Mouse (Mus musculus) testis, adult 2 months (tissue): ENCODE results near the gene Ralgps1. TPM values are rescaled to one million over a fixed set of nuclear protein-coding genes. Genes with fewer than 3 reads are reported as not detected.

Source experiments
- H3K27ac ChIP-seq: fragments of 200-500 bp; 2 replicates; pipeline ENCODE4 v1.5.1; 2012; ENCODE audit warnings: low read depth, low read length; ENCODE audit not compliant: control insufficient read depth, insufficient read depth
- H3K27me3 ChIP-seq: fragments of 200-500 bp; 2 replicates; pipeline ENCODE4 v1.6.1; 2012; ENCODE audit warnings: mild to moderate bottlenecking, low read length, moderate library complexity; ENCODE audit not compliant: control insufficient read depth, insufficient read depth
- H3K36me3 ChIP-seq: fragments of 200-500 bp; 2 replicates; pipeline ENCODE4 v1.6.1; 2012; ENCODE audit warnings: mild to moderate bottlenecking, low read length; ENCODE audit not compliant: control insufficient read depth, insufficient read depth
- H3K4me1 ChIP-seq: fragments of 200-500 bp; 2 replicates; pipeline ENCODE4 v1.6.1; 2012; ENCODE audit warnings: low read length; ENCODE audit not compliant: control insufficient read depth, insufficient read depth
- H3K4me3 ChIP-seq: fragments of 200-500 bp; 2 replicates; pipeline ENCODE4 v1.5.1; 2012; ENCODE audit warnings: low read depth, mild to moderate bottlenecking, low read length, moderate library complexity, mixed read lengths; ENCODE audit not compliant: control insufficient read depth
- CTCF ChIP-seq: fragments of 200-500 bp; IDR thresholded peaks from 2 replicates; pipeline ENCODE4 v1.5.1; 2012; ENCODE audit warnings: low read depth, mild to moderate bottlenecking, inconsistent platforms, low read length, moderate library complexity; ENCODE audit not compliant: control insufficient read depth, insufficient read depth, insufficient replicate concordance
- POLR2A ChIP-seq: fragments of 200-500 bp; IDR thresholded peaks from 2 replicates; pipeline ENCODE4 v1.6.1; 2012; ENCODE audit warnings: low read depth, mild to moderate bottlenecking, inconsistent platforms, low read length, moderate library complexity; ENCODE audit not compliant: control insufficient read depth
- polyA plus RNA-seq: library from polyadenylated mRNA; depleted of rRNA; stranded (reverse); fragments of >200 nt; gene quantifications from 2 replicates; pipeline ENCODE4 v1.2.3, GENCODE M21; 2012

Gene Ralgps1
- polyA plus RNA-seq, 1 experiment = 33.0 TPM

DNA sequence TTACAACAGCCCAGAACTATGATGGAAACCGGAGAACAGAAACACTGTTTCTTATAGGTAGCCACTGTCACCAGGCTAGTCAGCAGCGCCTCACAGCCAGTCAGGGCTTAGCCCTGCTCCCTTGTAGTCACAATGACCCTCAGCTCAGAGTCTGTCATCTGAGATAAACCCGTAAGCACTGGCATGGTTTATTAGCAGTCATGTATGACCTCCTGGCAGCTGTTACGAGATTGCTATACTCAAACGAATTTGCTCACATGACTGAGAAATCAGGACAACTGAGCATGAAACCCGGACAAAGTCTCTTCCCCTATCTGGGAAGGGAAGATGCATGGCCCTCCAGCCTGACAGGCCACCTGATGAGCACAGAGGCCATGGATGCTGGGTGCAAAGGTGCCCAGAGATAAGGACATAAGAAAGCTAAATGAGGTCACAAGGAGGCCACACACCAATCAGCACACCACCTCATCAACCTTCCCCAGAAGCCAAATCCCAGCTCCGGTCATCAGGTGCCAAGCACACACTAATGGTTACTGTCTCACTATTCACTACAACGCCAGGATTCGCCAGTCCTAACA, 10.1 kb downstream of the Ralgps1 start:
- no peak for TF ChIP-seq CTCF
- no peak for TF ChIP-seq POLR2A
- Histone ChIP-seq H3K36me3 (no peaks in the 10 kb centered on the region), H3K27me3 (no peaks in the 10 kb centered on the region), H3K4me3 (no peak overlapping the region), H3K4me1 (no peaks in the 10 kb centered on the region), H3K27ac (no peak overlapping the region)

DNA sequence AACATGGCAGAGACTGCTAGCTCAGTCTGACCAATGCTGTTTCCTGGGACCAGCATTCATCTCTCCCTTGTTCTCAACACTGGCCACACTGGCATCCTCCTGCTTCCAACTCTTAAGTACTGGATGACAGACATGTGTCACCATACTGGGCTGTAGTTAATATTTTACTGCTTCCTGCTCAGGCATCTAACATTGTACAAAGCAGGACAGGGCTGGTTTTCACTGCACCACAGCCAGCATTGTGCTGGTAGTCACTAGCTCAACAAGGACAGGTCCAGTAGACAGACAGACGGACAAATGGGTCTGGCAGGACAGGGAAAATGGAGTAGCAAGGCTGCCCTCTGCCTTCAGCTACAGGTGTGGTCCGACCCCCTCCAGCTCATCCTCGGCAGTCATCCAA, 10.7 kb downstream of the Ralgps1 start:
- Histone ChIP-seq H3K36me3 (no peaks in the 10 kb centered on the region), H3K27ac (no peak overlapping the region), H3K4me1 (no peaks in the 10 kb centered on the region), H3K4me3 (no peak overlapping the region), H3K27me3 (no peaks in the 10 kb centered on the region)
- TF ChIP-seq POLR2A = no peak
- no peak for TF ChIP-seq CTCF

DNA sequence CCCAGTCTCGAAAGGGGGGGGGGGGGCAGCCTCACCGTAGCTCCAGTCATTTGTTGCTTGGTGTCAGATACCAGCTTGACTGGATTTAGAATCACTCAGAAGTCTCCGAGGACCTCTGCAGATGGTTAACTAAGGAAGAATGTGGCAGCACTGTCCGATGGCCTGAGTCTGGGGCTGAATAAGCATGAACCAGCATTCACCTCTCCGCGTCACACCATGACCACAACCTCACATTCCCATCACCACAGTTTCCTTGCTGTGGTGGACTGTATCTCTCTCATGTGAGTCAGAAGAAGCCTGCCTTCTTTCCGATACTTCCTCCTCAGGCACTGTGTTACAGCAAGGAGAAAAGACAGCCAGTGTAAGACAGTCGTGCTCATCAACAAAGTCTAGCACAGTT, 12.1 kb downstream of the Ralgps1 start:
- Histone ChIP-seq H3K27me3 (no peaks in the 10 kb centered on the region), H3K4me1 (no peaks in the 10 kb centered on the region), H3K36me3 (no peaks in the 10 kb centered on the region), H3K4me3 (no peak overlapping the region), H3K27ac (no peak overlapping the region)
- TF ChIP-seq CTCF = no peak
- TF ChIP-seq POLR2A = no peak

DNA sequence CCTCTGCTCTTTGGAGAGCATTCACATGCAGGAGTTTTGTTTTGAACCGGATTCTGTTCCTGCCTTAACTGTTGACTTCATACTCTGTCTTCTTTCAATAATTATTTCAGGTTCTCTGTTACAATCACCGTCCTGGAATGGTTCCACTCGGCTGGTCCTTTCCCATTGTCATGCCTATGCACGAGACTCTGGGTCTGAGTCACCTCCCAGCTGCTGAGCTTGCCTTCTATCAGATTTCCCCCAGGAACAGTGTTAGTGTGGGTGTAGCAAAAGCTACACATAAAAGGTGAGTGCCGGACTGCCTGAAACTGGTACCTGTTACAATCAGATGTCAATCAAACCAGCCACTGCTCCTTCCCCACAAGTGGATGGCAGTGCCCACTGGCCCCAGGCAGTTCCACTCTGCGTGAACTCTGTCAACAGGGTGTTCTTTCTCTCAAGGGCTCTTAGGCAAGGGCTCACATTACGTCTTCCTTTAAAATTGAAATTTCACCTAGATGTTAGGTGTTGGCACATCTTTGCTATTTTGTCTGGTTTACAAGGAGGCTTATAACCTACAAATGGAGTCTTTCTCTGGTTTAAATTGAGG, 13.9 kb downstream of the Ralgps1 start:
- H3K27me3 ChIP-seq = no peaks in the 10 kb centered on the region
- no peaks in the 10 kb centered on the region for H3K36me3 ChIP-seq
- TF ChIP-seq POLR2A = no peak
- no peak for TF ChIP-seq CTCF
- H3K27ac ChIP-seq = no peak overlapping the region
- H3K4me1 ChIP-seq = no peaks in the 10 kb centered on the region
- H3K4me3 ChIP-seq = no peak overlapping the region

DNA sequence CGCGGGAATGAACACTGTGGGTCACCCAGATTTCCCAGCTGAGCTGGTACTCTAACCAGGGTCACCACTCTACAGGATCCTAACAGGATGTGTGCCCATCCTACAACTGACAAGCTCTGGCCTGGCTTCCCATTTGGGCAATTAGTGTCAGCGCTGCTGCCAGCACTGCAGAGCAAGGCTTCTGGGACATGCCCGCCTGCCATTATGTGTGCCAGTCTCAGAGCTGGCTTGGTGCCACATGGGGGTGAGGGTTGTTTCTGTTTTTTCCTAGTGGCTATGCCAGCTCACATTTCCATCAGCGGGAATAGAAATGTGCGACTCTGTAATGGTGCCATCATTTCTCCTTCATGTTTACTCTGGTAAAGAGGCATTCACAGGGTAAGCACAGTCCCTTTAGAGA, 15.7 kb downstream of the Ralgps1 start:
- H3K27me3 ChIP-seq = no peaks in the 10 kb centered on the region
- H3K36me3 ChIP-seq = no peaks in the 10 kb centered on the region
- H3K27ac ChIP-seq = no peak overlapping the region
- H3K4me3 ChIP-seq = no peak overlapping the region
- no peak for TF ChIP-seq POLR2A
- TF ChIP-seq CTCF = no peak
- no peaks in the 10 kb centered on the region for H3K4me1 ChIP-seq

DNA sequence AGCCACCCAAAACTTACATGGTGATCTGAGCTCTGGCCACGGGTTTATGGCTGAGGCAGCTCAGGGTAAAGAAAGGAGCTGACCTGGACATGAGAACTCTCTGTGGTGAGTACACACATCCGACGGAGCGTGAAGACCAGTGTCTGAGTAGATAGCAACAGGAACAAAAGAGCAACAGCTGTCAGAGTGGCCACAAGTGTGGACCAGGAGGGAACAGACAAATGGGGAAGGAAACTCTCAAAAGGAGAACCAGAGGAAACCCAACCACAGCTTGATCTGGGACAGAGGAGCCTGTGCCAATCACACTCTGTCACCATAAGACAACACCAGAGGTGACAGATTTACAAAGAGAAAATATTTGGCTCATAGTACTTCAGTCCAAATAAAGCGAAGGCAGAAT, 17.9 kb downstream of the Ralgps1 start:
- Histone ChIP-seq H3K4me1 (no peaks in the 10 kb centered on the region), H3K4me3 (no peak overlapping the region)

DNA sequence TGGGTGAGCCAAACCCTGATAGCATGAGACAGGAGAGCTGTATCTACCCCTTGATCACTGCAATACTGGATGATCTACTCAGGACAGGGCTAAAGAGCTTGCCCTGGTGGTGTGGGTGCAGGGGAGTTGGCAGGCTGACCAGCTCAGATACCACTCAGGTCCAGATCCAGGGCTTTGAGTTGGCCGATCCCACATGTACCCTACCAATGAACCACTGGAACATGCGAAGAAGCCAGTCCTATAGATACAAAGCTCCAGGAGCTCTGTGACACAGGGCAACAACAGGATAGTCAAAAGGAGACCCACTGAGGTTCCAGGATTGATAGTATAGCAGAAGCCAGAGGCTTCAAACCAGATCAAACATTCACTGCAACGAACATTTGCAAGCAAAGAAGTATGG, 19.8 kb downstream of the Ralgps1 start:
- Histone ChIP-seq H3K27me3 (no peaks in the 10 kb centered on the region), H3K27ac (no peak overlapping the region), H3K4me1 (no peaks in the 10 kb centered on the region), H3K36me3 (no peaks in the 10 kb centered on the region), H3K4me3 (no peak overlapping the region)
- TF ChIP-seq POLR2A (no peak), CTCF (no peak)

More for the DNA sequence above, 17.9 kb downstream of the Ralgps1 start:
- Histone ChIP-seq H3K27me3 (no peaks in the 10 kb centered on the region), H3K36me3 (no peaks in the 10 kb centered on the region), H3K27ac (no peak overlapping the region)
- TF ChIP-seq CTCF (no peak), POLR2A (no peak)

DNA sequence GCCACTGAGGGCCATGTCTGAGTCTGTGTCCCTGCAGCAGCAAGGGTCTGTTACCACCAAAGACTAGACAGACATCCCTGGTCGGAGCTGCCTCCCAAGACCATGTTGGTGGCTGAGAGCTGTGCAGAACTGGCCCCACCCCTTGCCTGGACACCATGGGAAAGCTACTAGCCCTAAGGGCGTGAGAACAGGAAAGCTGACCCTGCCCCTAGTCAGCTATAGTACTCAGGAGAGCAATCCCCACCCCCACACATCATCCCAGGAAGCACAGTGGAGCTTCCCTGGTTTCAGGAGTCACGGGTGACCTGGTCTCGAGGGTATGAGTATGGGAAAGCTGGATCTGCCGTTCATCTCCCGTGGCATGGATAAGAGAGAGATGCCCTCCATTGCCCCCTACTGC, 20.4 kb downstream of the Ralgps1 start:
- Histone ChIP-seq H3K4me3 (no peak overlapping the region), H3K27me3 (no peaks in the 10 kb centered on the region), H3K4me1 (no peaks in the 10 kb centered on the region), H3K36me3 (no peaks in the 10 kb centered on the region), H3K27ac (no peak overlapping the region)
- TF ChIP-seq CTCF (no peak), POLR2A (no peak)
